Mouse (Mus musculus) heart, postnatal 0 days (tissue): ENCODE results near the gene Cdkal1.

Experiments used
- CTCF ChIP-seq: IDR thresholded peaks from 2 replicates; pipeline ENCODE4 v1.5.1; 2016; ENCODE audit warnings: antibody characterized with exemption, control low read depth, low read depth
- EP300 ChIP-seq: IDR thresholded peaks from 2 replicates; pipeline ENCODE4 v1.6.1; 2016; ENCODE audit warnings: antibody characterized with exemption, low read depth

DNA sequence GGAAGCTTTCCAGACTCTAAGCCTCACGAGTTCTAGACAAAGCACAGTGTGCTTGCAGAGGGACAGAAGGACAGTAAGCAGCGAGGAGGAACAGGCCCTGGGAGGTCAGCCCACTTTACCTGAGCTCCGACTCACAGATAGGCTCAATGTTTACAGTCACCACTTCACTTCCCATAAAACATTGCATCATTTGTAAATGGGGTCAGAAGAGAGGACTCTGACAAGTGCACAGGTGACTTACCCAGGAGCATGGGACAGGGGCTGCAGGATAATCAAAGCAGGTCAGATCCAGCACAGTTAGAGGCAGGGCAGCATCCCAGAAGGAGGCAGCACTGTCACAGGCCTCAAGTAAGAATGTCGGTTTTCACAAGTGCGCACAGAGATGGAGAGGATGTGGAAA is 214.3 kb downstream of the Cdkal1 start:
- TF ChIP-seq CTCF (no peak), EP300 (no peak)
